Mouse (Mus musculus): ENCODE results near the gene Lrrc4c. TPM values are rescaled to one million over a fixed set of nuclear protein-coding genes. Genes with fewer than 3 reads are reported as not detected.

Lrrc4c gene
- polyA plus RNA-seq, 1 experiment from 2014 or later = 0.31 TPM

GRCm38 (mm10) chr2:96707772-96708350 is 389.9 kb downstream of the Lrrc4c start:
- Histone ChIP-seq H3K36me3 (no peaks in the 10 kb centered on the region), H3K9ac (no peak overlapping the region), H3K4me1 (replicated peaks) (no peaks in the 10 kb centered on the region), H3K9me3 (replicated peaks) (no peaks in the 10 kb centered on the region), H3K27me3 (replicated peaks) (no peaks in the 10 kb centered on the region), H3K27ac (ENCODE audit: poor library complexity, severe bottlenecking) (no peak overlapping the region), H3K4me3 (no peak overlapping the region), H3K4me2 (no peak overlapping the region)
- no peak for ATAC-seq (ENCODE audit: insufficient number of reproducible peaks, low FRiP score)
- WGBS = 62% methylated on average over 4 of the region's 4 CpGs

GRCm38 (mm10) chr2:96714561-96714960 is 396.6 kb downstream of the Lrrc4c start:
- no peak overlapping the region for H3K27ac ChIP-seq (ENCODE audit: poor library complexity, severe bottlenecking)
- no peaks in the 10 kb centered on the region for H3K4me1 ChIP-seq (replicated peaks)
- ATAC-seq (ENCODE audit: insufficient number of reproducible peaks, low FRiP score) = no peak
- 76% methylated on average over 7 of the region's 7 CpGs for WGBS
- no peaks in the 10 kb centered on the region for H3K36me3 ChIP-seq
- no peaks in the 10 kb centered on the region for H3K27me3 ChIP-seq (replicated peaks)
- no peaks in the 10 kb centered on the region for H3K9me3 ChIP-seq (replicated peaks)
- H3K4me2 ChIP-seq = no peak overlapping the region
- no peak overlapping the region for H3K4me3 ChIP-seq
- H3K9ac ChIP-seq = no peak overlapping the region

GRCm38 (mm10) chr2:96717353-96717752 is 399.4 kb downstream of the Lrrc4c start:
- Histone ChIP-seq H3K4me1 (replicated peaks) (no peaks in the 10 kb centered on the region), H3K9me3 (replicated peaks) (no peaks in the 10 kb centered on the region), H3K27me3 (replicated peaks) (no peaks in the 10 kb centered on the region), H3K27ac (ENCODE audit: poor library complexity, severe bottlenecking) (no peak overlapping the region), H3K4me3 (no peak overlapping the region), H3K4me2 (no peak overlapping the region), H3K36me3 (no peaks in the 10 kb centered on the region), H3K9ac (no peak overlapping the region)
- WGBS = 76% methylated on average over 2 of the region's 2 CpGs
- no peak for ATAC-seq (ENCODE audit: insufficient number of reproducible peaks, low FRiP score)

GRCm38 (mm10) chr2:96723395-96723794 is 405.4 kb downstream of the Lrrc4c start:
- H3K4me1 ChIP-seq (replicated peaks) = no peaks in the 10 kb centered on the region
- H3K9me3 ChIP-seq (replicated peaks) = no peaks in the 10 kb centered on the region
- no peak for ATAC-seq (ENCODE audit: insufficient number of reproducible peaks, low FRiP score)
- H3K4me2 ChIP-seq = no peak overlapping the region
- no peaks in the 10 kb centered on the region for H3K27me3 ChIP-seq (replicated peaks)
- H3K9ac ChIP-seq = no peak overlapping the region
- H3K4me3 ChIP-seq = no peak overlapping the region
- no peaks in the 10 kb centered on the region for H3K36me3 ChIP-seq
- no peak overlapping the region for H3K27ac ChIP-seq (ENCODE audit: poor library complexity, severe bottlenecking)

GRCm38 (mm10) chr2:96736081-96736480 is 418.1 kb downstream of the Lrrc4c start:
- Histone ChIP-seq H3K27ac (ENCODE audit: poor library complexity, severe bottlenecking) (no peak overlapping the region), H3K4me3 (no peak overlapping the region), H3K27me3 (replicated peaks) (no peaks in the 10 kb centered on the region), H3K9ac (no peak overlapping the region), H3K4me2 (no peak overlapping the region), H3K4me1 (replicated peaks) (no peaks in the 10 kb centered on the region), H3K36me3 (no peaks in the 10 kb centered on the region), H3K9me3 (replicated peaks) (no peaks in the 10 kb centered on the region)
- no peak for ATAC-seq (ENCODE audit: insufficient number of reproducible peaks, low FRiP score)

- no peaks in the 10 kb centered on the region for H3K27me3 ChIP-seq (replicated peaks)
- no peak overlapping the region for H3K4me2 ChIP-seq
- H3K36me3 ChIP-seq = no peaks in the 10 kb centered on the region
- no peaks in the 10 kb centered on the region for H3K4me1 ChIP-seq (replicated peaks)
- no peak for ATAC-seq (ENCODE audit: insufficient number of reproducible peaks, low FRiP score)
- no peak overlapping the region for H3K9ac ChIP-seq
- H3K4me3 ChIP-seq = no peak overlapping the region
- H3K9me3 ChIP-seq (replicated peaks) = no peaks in the 10 kb centered on the region
- no peak overlapping the region for H3K27ac ChIP-seq (ENCODE audit: poor library complexity, severe bottlenecking)
These were observed 437.1 kb downstream of the Lrrc4c start for GRCm38 (mm10) chr2:96755066-96755465.

- Histone ChIP-seq H3K4me2 (no peak overlapping the region), H3K4me3 (no peak overlapping the region), H3K27me3 (replicated peaks) (no peaks in the 10 kb centered on the region), H3K27ac (ENCODE audit: poor library complexity, severe bottlenecking) (no peak overlapping the region), H3K4me1 (replicated peaks) (no peaks in the 10 kb centered on the region), H3K36me3 (no peaks in the 10 kb centered on the region), H3K9ac (no peak overlapping the region), H3K9me3 (replicated peaks) (no peaks in the 10 kb centered on the region)
- no peak for ATAC-seq (ENCODE audit: insufficient number of reproducible peaks, low FRiP score)
- 53% methylated on average over 1 of the region's 1 CpGs for WGBS
These were observed 439.7 kb downstream of the Lrrc4c start for GRCm38 (mm10) chr2:96757701-96758100.

GRCm38 (mm10) chr2:96763538-96763937 is 445.6 kb downstream of the Lrrc4c start:
- Histone ChIP-seq H3K4me1 (replicated peaks) (no peaks in the 10 kb centered on the region), H3K4me3 (no peak overlapping the region), H3K9me3 (replicated peaks) (no peaks in the 10 kb centered on the region), H3K36me3 (no peaks in the 10 kb centered on the region), H3K9ac (no peak overlapping the region), H3K27me3 (replicated peaks) (no peaks in the 10 kb centered on the region), H3K4me2 (no peak overlapping the region), H3K27ac (ENCODE audit: poor library complexity, severe bottlenecking) (no peak overlapping the region)
- 69% methylated on average over 5 of the region's 5 CpGs for WGBS
- no peak for ATAC-seq (ENCODE audit: insufficient number of reproducible peaks, low FRiP score)

- H3K27me3 ChIP-seq (replicated peaks) = no peaks in the 10 kb centered on the region
- no peaks in the 10 kb centered on the region for H3K36me3 ChIP-seq
- H3K4me1 ChIP-seq (replicated peaks) = no peaks in the 10 kb centered on the region
- H3K9ac ChIP-seq = no peak overlapping the region
- no peak overlapping the region for H3K4me3 ChIP-seq
- no peak overlapping the region for H3K4me2 ChIP-seq
- no peaks in the 10 kb centered on the region for H3K9me3 ChIP-seq (replicated peaks)
- no peak for ATAC-seq (ENCODE audit: insufficient number of reproducible peaks, low FRiP score)
- H3K27ac ChIP-seq (ENCODE audit: poor library complexity, severe bottlenecking) = no peak overlapping the region
These were observed 457.4 kb downstream of the Lrrc4c start for GRCm38 (mm10) chr2:96775376-96775775.

GRCm38 (mm10) chr2:96796681-96797385 is 478.9 kb downstream of the Lrrc4c start:
- H3K4me1 ChIP-seq (replicated peaks) = no peaks in the 10 kb centered on the region
- H3K4me3 ChIP-seq = no peak overlapping the region
- no peaks in the 10 kb centered on the region for H3K27me3 ChIP-seq (replicated peaks)
- no peak overlapping the region for H3K9ac ChIP-seq
- WGBS = 31% methylated on average over 6 of the region's 6 CpGs
- no peaks in the 10 kb centered on the region for H3K36me3 ChIP-seq
- ATAC-seq (ENCODE audit: insufficient number of reproducible peaks, low FRiP score) = no peak
- H3K27ac ChIP-seq (ENCODE audit: poor library complexity, severe bottlenecking) = no peak overlapping the region
- H3K4me2 ChIP-seq = no peak overlapping the region
- no peaks in the 10 kb centered on the region for H3K9me3 ChIP-seq (replicated peaks)

- no peaks in the 10 kb centered on the region for H3K4me1 ChIP-seq (replicated peaks)
- H3K27me3 ChIP-seq (replicated peaks) = no peaks in the 10 kb centered on the region
- no peak for ATAC-seq (ENCODE audit: insufficient number of reproducible peaks, low FRiP score)
- H3K36me3 ChIP-seq = no peaks in the 10 kb centered on the region
- H3K4me3 ChIP-seq = no peak overlapping the region
- WGBS = 84% methylated on average over 5 of the region's 5 CpGs
- no peak overlapping the region for H3K27ac ChIP-seq (ENCODE audit: poor library complexity, severe bottlenecking)
- no peaks in the 10 kb centered on the region for H3K9me3 ChIP-seq (replicated peaks)
- no peak overlapping the region for H3K4me2 ChIP-seq
- H3K9ac ChIP-seq = no peak overlapping the region
These were observed 532.9 kb downstream of the Lrrc4c start for GRCm38 (mm10) chr2:96850839-96851396.

- no peaks in the 10 kb centered on the region for H3K27me3 ChIP-seq (replicated peaks)
- no peaks in the 10 kb centered on the region for H3K9me3 ChIP-seq (replicated peaks)
- no peak overlapping the region for H3K4me3 ChIP-seq
- no peak overlapping the region for H3K27ac ChIP-seq (ENCODE audit: poor library complexity, severe bottlenecking)
- no peak overlapping the region for H3K4me2 ChIP-seq
- no peaks in the 10 kb centered on the region for H3K36me3 ChIP-seq
- H3K9ac ChIP-seq = no peak overlapping the region
- no peaks in the 10 kb centered on the region for H3K4me1 ChIP-seq (replicated peaks)
- 90% methylated on average over 1 of the region's 1 CpGs for WGBS
- ATAC-seq (ENCODE audit: insufficient number of reproducible peaks, low FRiP score) = no peak
These were observed 535.8 kb downstream of the Lrrc4c start for GRCm38 (mm10) chr2:96853797-96854196.

All from heart, embryonic 12.5 days (tissue).